Mouse (Mus musculus) heart, adult 2 months (tissue): ENCODE data around the gene Gphn.

Source experiments
- CTCF ChIP-seq: fragments of 200-600 bp; IDR thresholded peaks from 2 replicates; pipeline ENCODE4 v1.8.1; 2022; ENCODE audit warnings: antibody characterized with exemption, mild to moderate bottlenecking, moderate library complexity
- EP300 ChIP-seq: fragments of 200-500 bp; IDR thresholded peaks from 2 replicates; pipeline ENCODE4 v1.6.1; 2011; ENCODE audit warnings: low read depth, low read length, control low read depth; ENCODE audit not compliant: insufficient read depth
- POLR2A ChIP-seq: fragments of 200-500 bp; IDR thresholded peaks from 2 replicates; pipeline ENCODE4 v1.6.1; 2011; ENCODE audit warnings: mild to moderate bottlenecking, low read depth, low read length, control low read depth; ENCODE audit not compliant: insufficient read depth

GRCm38 (mm10) chr12:78277386-78277785 lies 51.2 kb downstream of the Gphn start:
- TF ChIP-seq POLR2A, result no peak
- TF ChIP-seq CTCF, result no peak
- no peak for TF ChIP-seq EP300
